Mouse (Mus musculus) lung, adult 2 months (tissue): Measurements from ENCODE around the gene Plg. TPM values are rescaled to one million over a fixed set of nuclear protein-coding genes. Genes with fewer than 3 reads are reported as not detected.

Experiments used
- DNase-seq: peaks from one replicate; pipeline ENCODE4 v3.0.0; 2022
- H3K4me1 ChIP-seq: fragments of 200-500 bp; 2 replicates; pipeline ENCODE4 v1.6.1; 2011; ENCODE audit warnings: low read length; ENCODE audit not compliant: control insufficient read depth, insufficient read depth
- H3K4me3 ChIP-seq: fragments of 200-500 bp; replicated peaks from 2 replicates; pipeline ENCODE3; 2011; ENCODE audit warnings: low read depth, mild to moderate bottlenecking, control low read depth, low read length; ENCODE audit errors: extremely low read depth
- CTCF ChIP-seq: fragments of 200-500 bp; IDR thresholded peaks from 2 replicates; pipeline ENCODE4 v1.5.1; 2011; ENCODE audit warnings: mild to moderate bottlenecking, low read length, control low read depth; ENCODE audit not compliant: insufficient read depth
- POLR2A ChIP-seq: fragments of 200-500 bp; IDR thresholded peaks from 2 replicates; pipeline ENCODE4 v1.6.1; 2011; ENCODE audit warnings: low read depth, mild to moderate bottlenecking, control low read depth, low read length, borderline replicate concordance; ENCODE audit errors: extremely low read depth
- WGBS: fragments of 180-500 bp; shearing (Covaris S2); methylation state at CpG from one replicate; pipeline ENCODE4 v1.1.7; 2018; 5-methylcytosine and 5-hydroxymethylcytosine counted together
- polyA plus RNA-seq: library from polyadenylated mRNA; depleted of rRNA; stranded (reverse); fragments of >200 nt; gene quantifications from 2 replicates; pipeline ENCODE4 v1.2.3, GENCODE M21; 2012

Gene Plg
- polyA plus RNA-seq, 1 experiment = 0.59 TPM

- Histone ChIP-seq H3K4me1 (0 out of 2 replicates have a peak, but pooled peaks cover 4% of the 10 kb centered on the region), H3K4me3 (no peak overlapping the region)
- no peak for TF ChIP-seq POLR2A
- no peak for TF ChIP-seq CTCF
- WGBS = 51% methylated on average over 5 of the region's 5 CpGs
- no peak for DNase-seq
These were observed 37.3 kb downstream of the Plg start for GRCm38 (mm10) chr17:12415741-12416140.

- peak; percentile 72 for DNase-seq
- peak; percentile 77 for TF ChIP-seq CTCF
- no peak for TF ChIP-seq POLR2A
- no peak overlapping the region for H3K4me3 ChIP-seq
- WGBS = 31% methylated on average over 6 of the region's 6 CpGs
- 0 out of 2 replicates have a peak, but pooled peaks cover 4% of the 10 kb centered on the region for H3K4me1 ChIP-seq
These were observed 38.0 kb downstream of the Plg start for GRCm38 (mm10) chr17:12416250-12416895.

DNA sequence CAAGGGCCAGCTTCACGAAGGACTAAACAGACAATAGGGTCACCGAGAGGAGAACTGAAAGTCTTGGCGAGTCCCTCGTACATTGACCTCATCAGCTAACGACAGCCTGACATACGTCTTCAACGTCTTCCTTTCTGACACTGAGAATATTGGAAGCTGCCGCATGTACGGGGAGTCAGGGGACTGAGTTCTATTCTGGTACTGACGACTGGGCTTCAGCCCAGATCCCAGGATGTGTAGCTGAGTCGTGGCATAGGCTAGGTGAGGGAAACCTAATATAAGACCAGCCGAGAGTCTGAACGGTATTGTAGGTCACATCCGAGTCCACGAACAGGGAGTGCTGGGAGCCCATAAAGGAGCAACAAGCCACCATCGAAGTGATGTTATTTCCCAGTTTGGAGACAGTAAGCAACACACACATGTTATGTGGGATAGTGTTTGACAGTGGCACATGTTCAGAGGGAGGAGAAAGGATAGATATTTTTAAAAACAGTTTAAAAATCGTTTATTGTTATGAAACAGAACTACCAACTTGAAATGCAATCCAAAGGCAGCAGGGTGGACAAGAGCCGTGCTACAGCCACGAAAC lies 41.2 kb downstream of the Plg start:
- TF ChIP-seq CTCF = no peak
- TF ChIP-seq POLR2A = no peak
- DNase-seq = no peak
- Histone ChIP-seq H3K4me3 (no peak overlapping the region), H3K4me1 (0 out of 2 replicates have a peak, but pooled peaks cover 4% of the 10 kb centered on the region)
- 39% methylated on average over 19 of the region's 19 CpGs for WGBS

GRCm38 (mm10) chr17:12420886-12421574 lies 42.6 kb downstream of the Plg start:
- 64% methylated on average over 16 of the region's 16 CpGs for WGBS
- H3K4me1 ChIP-seq = 0 out of 2 replicates have a peak, but pooled peaks cover 4% of the 10 kb centered on the region
- peak; percentile 66 for TF ChIP-seq CTCF
- no peak for TF ChIP-seq POLR2A
- no peak overlapping the region for H3K4me3 ChIP-seq
- DNase-seq = no peak

GRCm38 (mm10) chr17:12422143-12422542 lies 43.7 kb downstream of the Plg start:
- TF ChIP-seq POLR2A = no peak
- no peak for TF ChIP-seq CTCF

DNA sequence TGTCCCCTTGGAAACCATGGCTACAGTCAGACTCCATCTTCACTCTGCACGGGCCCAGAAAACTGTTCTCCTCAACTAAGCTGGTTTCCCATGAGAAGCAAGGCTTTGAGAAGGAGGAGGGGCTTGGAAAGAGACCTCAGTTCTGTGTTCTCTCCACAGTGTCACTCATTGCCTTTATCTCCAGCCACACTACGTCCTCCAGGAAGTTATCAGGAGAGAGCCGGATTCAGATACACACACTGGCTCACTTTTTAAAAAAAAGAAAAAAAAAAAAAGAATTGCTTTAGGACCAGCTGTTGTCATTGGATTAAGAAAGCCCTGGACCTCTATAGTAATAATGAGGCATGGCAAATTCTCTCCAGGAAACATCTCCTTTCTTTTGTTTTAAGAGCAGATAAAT lies 48.7 kb downstream of the Plg start:
- DNase-seq = no peak
- Histone ChIP-seq H3K4me1 (no peaks in the 10 kb centered on the region), H3K4me3 (no peak overlapping the region)
- 25% methylated on average over 3 of the region's 3 CpGs for WGBS
- TF ChIP-seq POLR2A = no peak
- no peak for TF ChIP-seq CTCF

More at GRCm38 (mm10) chr17:12422143-12422542, 43.7 kb downstream of the Plg start:
- Histone ChIP-seq H3K4me3 (no peak overlapping the region), H3K4me1 (0 out of 2 replicates have a peak, but pooled peaks cover 4% of the 10 kb centered on the region)
- no peak for DNase-seq
- 90% methylated on average over 1 of the region's 1 CpGs for WGBS

DNA sequence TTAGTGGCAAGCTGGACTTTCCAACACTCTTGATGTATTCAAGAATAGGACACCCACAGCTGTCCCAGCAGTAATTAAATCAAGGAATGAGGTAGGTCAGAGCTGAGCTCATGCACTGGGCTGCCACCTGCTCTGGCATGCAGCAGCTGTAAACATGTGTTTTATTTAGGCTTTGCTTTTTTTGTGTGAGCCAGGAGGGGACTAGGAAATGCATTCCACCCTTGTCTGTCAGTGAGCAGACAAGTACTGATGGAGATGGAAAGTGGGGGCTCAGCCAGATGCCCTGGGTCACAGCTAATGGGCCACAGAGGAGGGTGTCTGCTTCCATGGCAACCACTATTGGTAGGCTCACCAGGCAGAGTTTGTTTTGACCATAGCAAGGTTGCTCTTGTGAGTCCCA lies 50.0 kb downstream of the Plg start:
- TF ChIP-seq POLR2A (no peak), CTCF (no peak)
- no peaks in the 10 kb centered on the region for H3K4me1 ChIP-seq
- no peak for DNase-seq
- no peak overlapping the region for H3K4me3 ChIP-seq

GRCm38 (mm10) chr17:12431707-12432106 lies 53.3 kb downstream of the Plg start:
- TF ChIP-seq CTCF = no peak
- no peak for TF ChIP-seq POLR2A
- 40% methylated on average over 5 of the region's 5 CpGs for WGBS
- no peak overlapping the region for H3K4me3 ChIP-seq
- no peaks in the 10 kb centered on the region for H3K4me1 ChIP-seq
- DNase-seq = no peak

DNA sequence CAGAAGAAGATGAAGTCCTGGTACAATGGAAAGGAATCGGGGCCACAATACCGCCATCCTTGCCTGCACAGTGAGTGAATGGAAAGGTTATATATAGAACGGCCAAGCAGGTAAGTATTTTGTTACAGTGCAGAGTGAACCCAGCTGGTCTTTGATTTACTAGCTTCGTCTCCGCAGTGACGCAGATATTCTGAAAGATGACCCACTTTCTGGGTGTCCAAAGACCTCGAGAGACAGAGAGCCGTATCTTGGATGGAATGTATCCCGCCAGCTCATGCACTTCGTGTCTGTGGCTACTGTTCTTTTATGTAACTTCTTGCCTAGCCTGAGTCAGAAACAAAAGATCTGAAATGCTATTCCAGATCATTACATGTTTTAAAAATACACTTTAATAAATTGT lies 59.4 kb downstream of the Plg start:
- TF ChIP-seq POLR2A (no peak), CTCF (no peak)
- H3K4me3 ChIP-seq = no peak overlapping the region
- WGBS = 83% methylated on average over 10 of the region's 10 CpGs

DNA sequence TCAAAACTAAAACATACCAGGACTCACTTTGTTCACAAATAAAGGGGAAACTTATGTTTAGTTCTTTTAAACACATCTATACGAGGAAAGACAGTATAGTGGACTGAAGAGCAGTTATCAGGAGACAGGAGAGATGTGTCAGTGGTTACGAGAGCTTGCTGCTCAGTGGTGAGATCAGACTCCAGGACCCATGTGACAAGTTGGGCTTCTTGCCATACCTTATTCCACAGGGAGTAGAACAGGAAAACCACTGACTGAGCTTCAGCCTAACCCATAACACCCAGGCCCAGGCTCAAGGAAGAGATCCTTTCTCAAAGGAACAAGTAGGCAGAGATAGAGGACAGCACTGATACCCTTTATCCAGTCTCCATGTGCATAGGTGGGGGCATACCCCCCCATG lies 66.2 kb downstream of the Plg start:
- Histone ChIP-seq H3K4me1 (no peaks in the 10 kb centered on the region), H3K4me3 (no peak overlapping the region)
- WGBS = 48% methylated on average over 2 of the region's 2 CpGs
- no peak for DNase-seq
- TF ChIP-seq POLR2A (no peak), CTCF (no peak)

More for the DNA sequence above, 59.4 kb downstream of the Plg start:
- H3K4me1 ChIP-seq = no peaks in the 10 kb centered on the region
- no peak for DNase-seq
